Mouse (Mus musculus) small intestine, adult 2 months (tissue): ENCODE results near the gene Scamp2. TPM values are rescaled to one million over a fixed set of nuclear protein-coding genes. Genes with fewer than 3 reads are reported as not detected.

Experiments
- H3K27ac ChIP-seq: fragments of 200-500 bp; 2 replicates; pipeline ENCODE4 v1.5.1; 2012; ENCODE audit warnings: low read depth, low read length, control low read depth, inconsistent platforms; ENCODE audit not compliant: insufficient read depth
- H3K27me3 ChIP-seq: fragments of 200-500 bp; 2 replicates; pipeline ENCODE4 v1.6.1; 2012; ENCODE audit warnings: mild to moderate bottlenecking, moderate library complexity, low read length, inconsistent platforms; ENCODE audit not compliant: control insufficient read depth, insufficient read depth
- H3K36me3 ChIP-seq: fragments of 200-500 bp; 2 replicates; pipeline ENCODE4 v1.6.1; 2012; ENCODE audit warnings: mild to moderate bottlenecking, low read length, control low read depth, inconsistent platforms; ENCODE audit not compliant: control insufficient read depth, insufficient read depth
- H3K4me1 ChIP-seq: fragments of 200-500 bp; 2 replicates; pipeline ENCODE4 v1.6.1; 2012; ENCODE audit warnings: low read length, inconsistent platforms, mixed read lengths; ENCODE audit not compliant: control insufficient read depth, insufficient read depth, insufficient read length
- H3K4me3 ChIP-seq: fragments of 200-500 bp; 2 replicates; pipeline ENCODE4 v1.5.1; 2012; ENCODE audit warnings: low read depth, mild to moderate bottlenecking, control low read depth, inconsistent platforms, low read length, moderate library complexity
- CTCF ChIP-seq: fragments of 200-500 bp; IDR thresholded peaks from 2 replicates; pipeline ENCODE4 v1.5.1; 2012; ENCODE audit warnings: low read depth, mild to moderate bottlenecking, control low read depth, inconsistent platforms, low read length, moderate library complexity, mixed read lengths; ENCODE audit not compliant: insufficient replicate concordance, insufficient read length; ENCODE audit errors: extremely low read depth
- POLR2A ChIP-seq: fragments of 200-500 bp; IDR thresholded peaks from 2 replicates; pipeline ENCODE4 v1.6.1; 2012; ENCODE audit warnings: low read depth, mild to moderate bottlenecking, control low read depth, inconsistent platforms, low read length, moderate library complexity
- WGBS: fragments of 180-500 bp; shearing (Covaris S2); methylation state at CpG from one replicate; pipeline ENCODE4 v1.1.7; 2018; 5-methylcytosine and 5-hydroxymethylcytosine counted together
- polyA plus RNA-seq: library from polyadenylated mRNA; depleted of rRNA; stranded (reverse); fragments of >200 nt; gene quantifications from 2 replicates; pipeline ENCODE4 v1.2.3, GENCODE M21; 2012

Gene Scamp2
- polyA plus RNA-seq, 1 experiment, result 207 TPM

DNA sequence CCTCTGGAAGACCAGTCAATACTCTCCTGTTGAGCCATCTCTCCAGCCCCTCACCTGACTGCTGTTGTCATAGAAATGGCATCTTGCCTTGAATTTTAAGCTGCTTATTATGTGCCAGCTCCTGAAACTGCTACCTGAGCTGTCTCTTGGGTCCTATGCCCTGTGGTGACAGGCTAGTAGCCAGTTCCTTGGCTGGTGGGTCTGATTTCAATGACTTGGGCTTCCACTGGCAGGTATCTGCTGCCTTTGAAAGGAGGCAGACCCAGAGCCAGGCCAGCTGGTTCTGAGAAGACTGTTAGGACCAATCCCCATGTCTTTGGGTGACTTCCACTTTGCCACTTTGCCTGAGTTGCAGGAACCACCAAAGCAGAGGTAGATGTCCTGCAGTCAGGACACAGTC, 13.7 kb downstream of the Scamp2 start:
- TF ChIP-seq CTCF (no peak), POLR2A (no peak)
- Histone ChIP-seq H3K27ac (no peak overlapping the region), H3K36me3 (peaks cover 57% of the 10 kb centered on the region), H3K4me1 (no peaks in the 10 kb centered on the region), H3K4me3 (no peak overlapping the region), H3K27me3 (no peaks in the 10 kb centered on the region)

DNA sequence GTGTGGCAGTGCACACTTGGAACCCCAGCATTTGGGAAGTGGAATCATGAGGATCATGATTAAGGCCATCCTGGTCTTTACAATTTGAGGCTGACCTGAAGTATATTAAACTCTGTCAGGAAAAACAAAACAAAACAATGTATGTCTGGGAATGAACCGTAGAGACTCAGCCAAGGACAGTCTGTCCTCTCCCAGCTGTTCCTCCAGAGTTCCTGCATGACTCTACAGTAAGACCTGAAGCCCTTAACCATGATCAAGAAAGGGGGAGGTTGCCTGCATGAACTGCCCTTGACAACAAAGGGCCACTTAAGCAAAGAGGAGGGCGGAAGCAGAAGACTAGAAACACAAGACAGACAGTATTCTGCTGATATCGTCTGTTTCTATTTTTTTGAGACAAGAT, 14.8 kb downstream of the Scamp2 start:
- TF ChIP-seq POLR2A (no peak), CTCF (no peak)
- no peak overlapping the region for H3K4me3 ChIP-seq
- no peaks in the 10 kb centered on the region for H3K4me1 ChIP-seq
- no peak overlapping the region for H3K27ac ChIP-seq
- H3K27me3 ChIP-seq, result no peaks in the 10 kb centered on the region
- WGBS, result 67% methylated on average over 3 of the region's 3 CpGs
- H3K36me3 ChIP-seq, result peaks cover 64% of the 10 kb centered on the region

DNA sequence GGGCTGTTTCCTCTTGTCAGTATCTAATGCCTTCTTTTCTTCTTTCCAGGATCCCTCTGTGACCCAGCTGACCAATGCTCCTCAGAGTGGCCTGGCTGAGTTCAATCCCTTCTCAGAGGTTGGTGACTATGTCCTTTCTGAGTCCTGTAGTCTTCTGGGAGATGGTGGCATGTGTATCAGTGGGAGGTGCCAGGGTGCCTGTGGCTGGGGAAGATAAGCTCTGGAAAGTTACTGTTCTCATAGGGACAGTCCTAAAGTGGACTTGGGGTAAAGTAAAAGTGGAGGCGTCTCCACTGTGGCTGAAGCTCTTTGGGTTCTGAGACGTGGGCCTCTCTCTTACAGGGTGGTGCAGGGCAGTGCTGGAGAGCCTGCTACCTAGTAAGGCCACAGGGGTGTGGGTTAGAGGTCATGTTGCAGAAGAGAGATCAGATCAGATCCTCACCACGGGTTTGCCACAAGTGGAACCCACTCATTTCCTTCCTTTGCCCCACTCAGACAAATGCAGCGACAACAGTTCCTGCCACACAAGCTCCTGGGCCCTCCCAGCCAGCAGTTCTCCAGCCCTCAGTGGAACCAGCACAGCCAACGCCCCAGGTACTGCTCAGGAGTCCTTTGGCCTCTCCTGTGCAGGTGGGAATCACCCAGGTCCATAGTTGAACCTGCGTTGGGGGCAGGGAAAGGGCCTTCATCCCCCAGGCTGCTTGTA, 16.6 kb downstream of the Scamp2 start:
- TF ChIP-seq POLR2A (no peak), CTCF (no peak)
- Histone ChIP-seq H3K27ac (no peak overlapping the region), H3K4me1 (no peaks in the 10 kb centered on the region), H3K36me3 (peaks cover 70% of the 10 kb centered on the region), H3K27me3 (no peaks in the 10 kb centered on the region), H3K4me3 (no peak overlapping the region)
- WGBS, result 75% methylated on average over 6 of the region's 6 CpGs

DNA sequence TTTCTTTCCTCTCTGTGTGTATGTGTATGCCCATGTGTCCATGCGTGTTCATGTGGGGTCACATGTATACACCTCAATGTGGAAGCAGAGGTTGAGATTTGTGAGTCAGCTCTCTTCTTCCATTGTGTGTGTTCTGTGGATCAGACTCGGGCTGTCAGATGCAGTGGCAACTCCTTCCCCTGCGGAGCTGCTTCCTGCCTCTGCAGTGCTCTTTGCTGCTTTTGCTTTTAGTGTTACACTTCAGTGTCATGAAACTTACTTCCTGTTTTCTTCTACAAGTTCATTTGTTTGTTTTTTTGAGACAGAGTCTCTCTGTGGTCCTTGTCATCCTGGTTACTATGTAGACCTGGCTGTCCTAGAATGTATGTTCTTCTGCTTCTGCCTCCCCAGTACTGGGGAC, 24.2 kb downstream of the Scamp2 start:
- peaks cover 73% of the 10 kb centered on the region for H3K36me3 ChIP-seq
- H3K27me3 ChIP-seq, result no peaks in the 10 kb centered on the region
- H3K4me1 ChIP-seq, result peaks cover 2% of the 10 kb centered on the region
- H3K4me3 ChIP-seq, result no peak overlapping the region
- no peak overlapping the region for H3K27ac ChIP-seq
- 83% methylated on average over 3 of the region's 3 CpGs for WGBS
- TF ChIP-seq POLR2A (no peak), CTCF (no peak)

DNA sequence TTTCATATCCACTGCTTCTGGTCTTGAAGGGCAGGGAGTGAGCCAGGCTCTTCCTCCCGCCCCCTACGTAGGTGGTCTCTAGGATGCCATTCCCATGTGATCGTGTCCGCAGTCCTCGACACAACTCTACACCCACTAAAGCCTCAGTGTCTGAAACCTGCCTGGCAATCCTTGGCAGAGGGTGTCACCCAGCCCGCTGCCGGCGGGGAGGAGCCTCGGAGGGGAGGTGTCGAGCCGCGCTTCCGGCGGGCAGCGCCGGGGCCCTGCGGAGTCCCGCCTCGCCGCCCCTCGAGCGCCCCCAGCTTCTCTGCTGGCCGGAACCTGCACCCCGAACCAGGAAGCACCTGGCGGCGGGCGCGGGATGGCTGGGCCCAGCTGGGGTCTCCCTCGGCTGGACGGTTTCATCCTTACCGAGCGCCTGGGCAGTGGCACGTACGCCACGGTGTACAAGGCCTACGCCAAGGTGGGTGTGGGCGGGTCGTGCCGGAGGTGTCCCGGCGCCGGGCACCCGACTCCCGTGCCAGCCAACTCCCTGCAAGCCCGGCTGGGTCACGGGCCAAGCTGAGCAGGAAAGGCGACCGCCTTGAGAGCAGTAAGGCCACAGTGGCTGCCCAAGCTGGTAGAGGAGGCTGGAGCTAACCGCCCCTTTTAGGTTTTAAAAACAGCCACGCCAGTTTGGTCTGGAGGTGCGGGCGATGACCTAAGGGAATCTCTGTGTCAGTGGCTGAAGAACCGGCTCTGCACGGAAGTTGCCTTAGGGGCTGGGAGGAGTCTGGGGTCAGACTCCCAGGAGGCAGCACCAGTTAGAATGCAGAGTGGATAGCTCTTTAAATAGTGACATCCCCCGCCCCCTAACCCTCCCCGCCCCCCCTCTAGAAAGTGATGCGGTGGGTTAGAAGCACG, 28.7 kb downstream of the Scamp2 start, which contains the start of gene Ulk3:
Ulk3 (plus strand) TSS at position 229 of the 903 bp plus-strand sequence.
- TF ChIP-seq POLR2A, result peak; percentile 49; the same call in 1 of the 2 replicates
- TF ChIP-seq CTCF, result no peak; the same call in 1 of the 2 replicates
- peaks cover 49% of the 10 kb centered on the region for H3K36me3 ChIP-seq
- H3K4me1 ChIP-seq, result peaks cover 10% of the 10 kb centered on the region
- no peaks in the 10 kb centered on the region for H3K27me3 ChIP-seq
- WGBS, result under 1% methylated on average over 58 of the region's 58 CpGs
- H3K4me3 ChIP-seq, result peak within 1 kb of the TSS; percentile 95
- peak within 1 kb of the TSS; percentile 57 for H3K27ac ChIP-seq

DNA sequence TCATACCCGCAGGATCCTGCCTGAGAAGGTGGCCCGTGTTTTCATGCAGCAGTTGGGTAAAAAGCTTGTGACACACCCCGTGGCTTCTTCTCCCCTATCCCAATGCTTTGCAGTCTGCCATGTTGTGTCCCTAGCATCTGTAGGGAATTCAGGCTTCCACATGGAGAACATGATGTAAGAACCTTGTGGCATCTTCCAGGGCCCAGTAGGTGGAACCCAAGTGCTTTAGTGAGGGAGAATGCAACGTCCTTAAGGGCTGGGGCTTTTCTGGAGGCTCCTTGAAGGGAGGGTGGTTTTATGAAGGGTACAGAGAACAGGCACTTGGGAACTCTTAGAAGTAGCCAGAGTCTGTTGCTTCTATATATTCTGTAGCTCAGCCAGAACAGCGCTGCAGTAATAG, 30.0 kb downstream of the Scamp2 start:
- Histone ChIP-seq H3K27ac (no peak overlapping the region), H3K27me3 (no peaks in the 10 kb centered on the region), H3K36me3 (peaks cover 52% of the 10 kb centered on the region), H3K4me3 (no peak overlapping the region), H3K4me1 (peaks cover 13% of the 10 kb centered on the region)
- TF ChIP-seq CTCF (no peak), POLR2A (no peak)
- WGBS, result 73% methylated on average over 5 of the region's 5 CpGs
